Mouse (Mus musculus) kidney, adult 2 months (tissue): ENCODE measurements around the gene Cyp39a1.

ENCODE experiments used
- CTCF ChIP-seq: fragments of 200-500 bp; conservative IDR thresholded peaks from 2 replicates; pipeline ENCODE4 v1.5.1; 2011; ENCODE audit warnings: low read depth, mild to moderate bottlenecking, control low read depth, low read length, moderate library complexity, mixed read lengths; ENCODE audit not compliant: insufficient read depth, insufficient read length
- POLR2A ChIP-seq: fragments of 200-500 bp; IDR thresholded peaks from one replicate; pipeline ENCODE4 v1.6.1; 2011; ENCODE audit warnings: low read depth, low read length, control low read depth

DNA sequence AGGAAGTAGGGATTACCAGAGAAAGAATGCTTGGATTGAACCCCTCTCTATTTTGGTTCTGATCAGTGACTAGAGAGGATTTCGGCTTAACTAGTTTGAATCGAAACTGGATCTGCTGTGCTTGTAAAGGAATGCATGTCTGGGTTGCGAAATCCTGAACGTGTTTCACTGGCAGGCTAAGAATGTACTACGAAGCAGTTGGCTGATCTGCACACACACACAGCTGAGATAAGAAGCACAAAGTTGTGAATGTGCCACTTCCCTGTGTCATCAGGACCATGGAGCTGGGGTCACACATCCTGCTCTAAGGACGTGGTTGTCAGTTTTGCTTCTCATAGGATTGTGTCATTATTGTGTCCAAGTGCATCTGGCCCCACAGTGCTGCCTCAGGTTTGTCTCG is 22.9 kb upstream of the Cyp39a1 start:
- no peak for TF ChIP-seq CTCF
- no peak for TF ChIP-seq POLR2A
